Mouse (Mus musculus): ENCODE results near the gene Dhdh.
"Not testable (repeated sequence)": the region's sequence is repeated elsewhere in the genome, so short reads cannot be mapped to it uniquely, and the experiment has no call there.

The Dhdh gene

DNA sequence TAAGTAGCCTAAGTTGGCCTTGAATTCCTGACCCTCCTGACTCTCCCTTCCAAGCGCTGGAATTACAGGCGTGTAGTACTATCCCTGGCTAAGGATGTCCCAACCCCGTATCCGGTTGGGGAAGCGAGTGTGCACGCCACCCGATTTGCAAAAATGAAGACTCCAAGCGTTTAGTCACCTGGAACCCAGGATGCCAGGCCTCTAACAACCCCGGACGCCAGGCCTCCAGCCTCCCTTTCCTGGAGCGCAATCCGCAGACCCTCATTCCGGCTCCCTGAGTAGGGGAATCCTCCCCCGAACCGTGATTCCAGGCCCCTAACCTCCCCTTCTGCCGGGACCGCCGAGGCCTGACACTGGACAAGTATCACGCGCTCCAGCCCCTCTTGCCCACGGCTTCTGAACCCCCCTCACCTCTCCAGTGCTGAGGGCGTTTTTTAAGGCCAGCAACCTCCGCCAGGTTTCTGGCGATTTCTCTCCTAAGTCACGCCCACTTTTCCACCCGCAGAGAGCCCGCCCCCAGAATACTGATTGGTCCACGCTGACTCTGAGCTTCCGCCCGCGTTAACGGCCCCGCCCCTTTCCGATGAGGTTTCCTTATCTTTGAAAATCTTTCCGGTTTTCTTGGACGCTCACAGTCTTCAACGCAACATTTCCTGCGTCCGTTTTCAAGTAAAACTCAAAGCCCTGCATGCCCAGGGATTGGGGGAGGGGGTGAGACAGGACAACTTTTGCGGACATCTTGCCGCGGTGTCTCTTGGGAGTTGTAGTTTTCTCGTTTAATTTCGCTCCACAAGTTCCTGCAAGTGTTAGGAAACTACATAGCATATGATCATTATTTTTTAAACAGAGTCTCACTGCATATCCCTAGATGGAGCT is 21.5 kb upstream of the Dhdh start, which contains the start of gene Nucb1:
TSS of gene Nucb1 (minus strand) at position 495 of the 876 bp plus-strand sequence.
- DNase-seq: peak; percentile 87 to 91

DNA sequence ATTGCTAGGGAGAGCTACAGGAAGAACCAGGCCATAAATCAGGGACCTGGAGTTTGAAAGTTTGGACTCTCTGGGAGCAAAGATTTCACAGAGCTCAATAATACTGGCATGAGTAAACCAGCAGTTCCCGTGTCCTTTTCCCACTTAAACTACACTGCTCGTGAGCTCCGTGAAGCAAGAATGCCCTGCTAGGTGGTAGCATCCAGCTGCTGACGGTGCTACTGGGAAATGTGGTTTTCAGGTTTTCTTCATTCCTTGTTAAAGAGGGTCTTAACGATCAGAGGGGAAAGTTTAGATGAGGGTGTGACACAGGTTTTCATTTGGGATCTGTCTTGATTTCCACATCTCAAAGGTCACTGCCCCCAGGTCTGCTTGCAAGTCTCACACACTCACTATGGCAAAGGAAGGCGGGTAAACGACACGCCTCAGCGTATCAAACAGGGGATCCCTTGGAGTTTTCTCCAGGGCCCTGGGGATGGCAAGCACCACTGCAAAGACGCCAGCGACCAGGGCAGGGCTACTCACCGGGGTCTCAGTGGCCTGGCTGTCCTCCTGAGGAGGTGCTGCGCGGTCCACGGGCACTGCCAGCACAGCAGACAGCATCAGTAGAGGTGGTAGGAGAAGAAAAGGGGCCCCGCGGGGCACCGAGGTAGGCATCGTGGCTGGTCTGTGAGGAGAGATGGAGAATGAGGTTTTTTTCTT is 20.7 kb upstream of the Dhdh start:
- no peak for DNase-seq

DNA sequence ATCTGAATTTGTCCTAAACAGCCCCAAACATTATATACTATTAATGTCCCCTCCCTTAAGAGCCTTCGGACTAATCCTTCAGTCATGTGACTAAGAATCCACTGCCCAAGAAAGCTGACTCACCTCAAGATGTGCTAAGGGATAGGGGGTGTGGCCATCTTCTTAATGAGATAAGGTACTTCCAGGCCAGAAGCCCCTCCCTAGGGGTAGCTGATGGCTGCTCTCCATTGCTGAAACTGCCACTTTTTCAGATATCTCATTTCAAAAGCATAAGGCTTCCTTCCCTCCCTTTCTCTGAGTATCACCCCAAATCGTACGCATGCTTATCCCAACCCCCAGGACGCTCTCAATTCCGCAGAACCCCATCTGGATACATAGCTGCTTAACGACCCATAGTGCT is 20.0 kb upstream of the Dhdh start:
- DNase-seq: no peak

DNA sequence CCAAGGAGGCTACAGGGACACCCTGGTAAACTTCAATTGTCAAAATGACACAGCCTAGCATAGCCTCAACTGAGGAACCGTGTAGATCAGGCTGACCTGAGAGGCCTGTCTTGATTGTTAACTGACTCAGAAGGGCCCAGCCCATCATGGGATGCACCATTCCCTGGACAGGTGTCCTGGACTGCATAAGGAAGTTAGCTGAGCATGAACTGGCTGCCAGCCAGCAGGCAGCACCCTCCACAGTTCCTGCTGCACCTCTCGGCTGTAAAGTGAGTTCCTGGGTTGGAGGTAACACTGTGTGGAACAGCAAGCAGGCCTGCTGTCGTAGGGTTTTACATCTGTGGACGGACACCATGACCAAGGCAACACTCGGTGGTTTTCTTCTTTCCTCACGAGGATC is 19.0 kb upstream of the Dhdh start:
- peak in 1 of 2 experiments; percentile 41 for DNase-seq

DNA sequence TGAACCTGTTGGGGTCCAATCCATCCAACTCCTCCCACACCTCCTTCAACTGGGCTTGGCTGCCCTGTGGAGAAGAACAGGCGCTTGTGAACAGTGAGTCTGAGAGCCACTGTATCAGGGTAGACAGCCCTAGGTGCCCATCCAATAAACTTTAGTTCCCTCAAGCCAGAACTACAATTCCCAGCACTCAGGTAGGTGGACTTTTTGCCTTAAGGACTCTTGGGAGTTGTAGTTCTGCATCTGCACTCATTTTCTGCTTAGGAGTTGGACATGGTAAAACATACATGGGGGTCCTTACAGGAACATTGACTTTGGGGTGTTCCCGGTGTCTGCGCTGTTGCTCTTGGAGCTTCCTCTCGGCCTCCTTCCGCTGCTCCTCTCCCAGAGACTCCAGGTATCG is 9.8 kb upstream of the Dhdh start:
- no peak for DNase-seq

DNA sequence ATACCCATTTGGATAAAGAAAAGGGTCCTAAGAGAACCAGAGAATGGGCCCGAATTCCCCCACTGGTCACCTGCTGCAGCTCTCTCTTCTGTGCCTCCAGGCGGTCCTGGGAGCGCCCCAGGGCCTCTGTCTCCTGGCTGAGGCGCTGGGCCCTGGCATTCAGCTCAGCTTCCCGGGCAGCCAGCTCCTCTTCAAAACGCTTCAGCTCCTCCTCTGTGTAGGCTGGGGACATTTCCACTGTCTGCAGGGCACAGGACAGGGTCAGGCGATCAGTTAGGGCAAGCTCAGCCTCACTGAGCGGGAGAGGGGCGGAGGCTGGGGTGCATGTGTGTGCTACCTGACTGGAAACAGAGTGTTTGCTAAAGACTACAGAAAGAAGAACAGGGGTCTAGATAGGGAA is 5.9 kb upstream of the Dhdh start:
- no peak for DNase-seq

DNA sequence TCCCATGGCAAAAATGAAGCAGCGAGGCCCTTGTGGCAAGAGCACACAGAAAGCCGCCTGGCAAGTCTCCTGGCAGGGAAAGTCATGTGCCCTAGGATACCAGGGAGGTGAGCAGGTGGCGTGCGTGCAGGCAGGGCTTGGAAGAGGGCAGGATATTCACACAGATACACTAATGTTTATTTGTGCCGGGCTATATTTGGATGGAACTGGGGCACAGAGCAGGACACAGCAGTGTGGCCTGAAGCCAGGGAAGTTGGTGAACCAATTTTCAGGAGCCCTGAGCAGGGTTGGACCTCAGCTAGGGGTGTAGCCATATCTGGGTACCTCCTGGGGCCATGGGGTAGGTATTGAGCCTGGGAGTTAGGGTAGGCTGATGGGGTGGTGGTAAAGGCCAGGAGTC is 4.3 kb upstream of the Dhdh start:
- peak; percentile 82 to 87 for DNase-seq

DNA sequence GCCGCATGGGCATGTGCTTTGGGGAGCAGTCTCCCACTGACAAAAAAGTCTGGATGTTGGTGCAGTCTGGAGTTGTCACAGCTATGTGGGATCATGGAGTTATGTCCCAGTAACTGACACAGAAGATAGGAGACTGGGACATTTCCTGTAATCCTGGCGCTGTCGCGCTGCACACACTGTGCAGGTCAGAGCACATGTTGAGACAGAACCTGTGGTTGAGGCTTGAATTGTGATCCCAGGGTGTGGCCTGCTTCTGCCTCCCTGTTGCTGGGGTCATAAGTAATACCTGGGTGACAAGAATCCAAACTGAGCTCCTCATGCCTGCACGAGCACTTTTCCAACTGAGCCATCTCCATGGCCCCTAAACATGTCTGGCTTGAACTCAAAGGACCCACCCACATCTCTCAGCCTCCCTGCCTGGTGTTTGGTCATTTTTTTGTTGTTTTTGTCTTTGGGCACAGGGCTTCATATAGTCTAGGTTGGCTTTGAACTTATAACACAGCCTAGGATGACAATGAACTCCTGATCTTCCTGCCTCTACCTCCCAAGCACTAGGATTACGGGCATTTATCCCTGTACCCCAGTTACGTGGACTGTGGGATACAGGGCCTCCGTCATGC is 3.7 kb upstream of the Dhdh start:
- peak in 1 of 2 experiments; percentile 34 for DNase-seq

DNA sequence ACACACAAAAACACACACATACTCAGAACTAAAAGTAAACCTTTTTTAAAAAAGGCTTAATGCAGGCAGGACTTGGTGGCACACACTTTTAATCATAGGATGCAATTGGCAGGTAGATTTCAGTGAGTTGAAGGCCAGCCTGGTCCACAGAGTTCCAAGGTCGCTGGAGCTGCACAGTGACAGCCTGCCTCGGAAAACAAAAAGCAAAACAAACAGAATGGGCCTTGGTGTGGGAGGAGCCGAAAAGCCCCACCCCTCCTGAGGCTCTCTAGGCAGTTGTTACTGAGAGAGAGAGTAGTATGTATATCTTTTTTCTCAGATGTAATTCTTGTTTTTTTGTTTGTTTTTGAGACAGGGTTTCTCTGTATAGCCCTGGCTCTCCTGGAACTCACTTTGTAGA is 2.7 kb upstream of the Dhdh start:
- DNase-seq: no peak

DNA sequence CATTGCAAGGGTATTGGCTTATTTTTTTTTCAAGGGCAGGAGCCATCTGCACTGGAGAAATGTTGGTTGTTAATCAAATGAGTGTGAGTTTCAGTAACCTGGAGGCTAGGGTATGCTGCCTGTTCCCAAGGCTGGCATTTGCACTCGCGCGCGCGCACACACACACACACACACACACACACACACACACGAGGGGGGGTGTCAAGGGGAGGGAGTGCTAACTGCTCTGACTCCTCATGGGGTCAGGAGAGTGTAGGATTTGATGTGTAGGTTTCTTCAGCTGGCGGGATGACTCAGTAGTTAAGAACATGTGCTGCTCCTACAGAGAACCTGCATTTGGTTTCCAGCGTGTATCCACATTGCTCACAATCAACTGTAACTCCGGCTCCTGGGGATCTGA is 2.2 kb upstream of the Dhdh start:
- DNase-seq: no peak

DNA sequence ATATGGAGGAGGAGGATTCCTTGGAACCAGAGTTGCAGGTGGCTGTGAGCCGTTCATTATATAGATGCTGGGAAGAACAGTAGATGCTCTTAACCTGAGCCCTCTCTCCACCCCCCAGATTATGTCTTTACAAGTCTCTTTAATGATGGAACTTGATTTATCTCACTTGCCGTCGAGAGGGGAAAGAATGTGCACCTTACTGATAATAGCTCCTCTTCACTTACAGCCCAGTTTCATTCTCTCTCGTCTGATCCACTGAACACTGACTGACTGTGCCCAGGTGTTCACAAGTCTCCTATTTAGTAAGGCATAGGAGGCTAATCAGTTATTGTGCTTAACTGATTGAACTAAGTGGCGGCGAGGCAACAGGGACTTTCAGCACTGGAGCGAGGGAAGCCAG is 973 bp upstream of the Dhdh start:
- DNase-seq: no peak

DNA sequence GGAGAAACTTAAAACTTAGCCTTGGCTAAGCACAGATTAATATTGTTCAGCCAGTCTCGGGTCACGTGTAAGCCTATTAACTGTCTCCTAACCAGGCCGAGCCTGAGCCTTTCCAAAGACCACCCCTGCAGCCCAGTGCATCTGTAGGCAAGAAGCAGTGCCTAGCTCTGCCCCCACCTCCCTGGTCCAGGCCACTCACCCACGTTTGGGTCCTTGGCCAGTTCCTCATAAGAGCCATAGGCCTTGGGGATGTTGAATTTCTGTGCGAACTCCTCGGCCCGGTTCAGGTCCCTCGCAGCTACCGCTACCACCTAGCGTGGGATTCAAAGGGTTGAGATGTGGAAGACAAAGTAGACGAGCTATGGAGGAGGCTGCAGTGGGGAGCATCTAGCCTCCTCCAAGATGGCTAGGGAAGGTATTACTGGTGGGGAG is 728 bp downstream of the Dhdh start:
- no peak for DNase-seq

DNA sequence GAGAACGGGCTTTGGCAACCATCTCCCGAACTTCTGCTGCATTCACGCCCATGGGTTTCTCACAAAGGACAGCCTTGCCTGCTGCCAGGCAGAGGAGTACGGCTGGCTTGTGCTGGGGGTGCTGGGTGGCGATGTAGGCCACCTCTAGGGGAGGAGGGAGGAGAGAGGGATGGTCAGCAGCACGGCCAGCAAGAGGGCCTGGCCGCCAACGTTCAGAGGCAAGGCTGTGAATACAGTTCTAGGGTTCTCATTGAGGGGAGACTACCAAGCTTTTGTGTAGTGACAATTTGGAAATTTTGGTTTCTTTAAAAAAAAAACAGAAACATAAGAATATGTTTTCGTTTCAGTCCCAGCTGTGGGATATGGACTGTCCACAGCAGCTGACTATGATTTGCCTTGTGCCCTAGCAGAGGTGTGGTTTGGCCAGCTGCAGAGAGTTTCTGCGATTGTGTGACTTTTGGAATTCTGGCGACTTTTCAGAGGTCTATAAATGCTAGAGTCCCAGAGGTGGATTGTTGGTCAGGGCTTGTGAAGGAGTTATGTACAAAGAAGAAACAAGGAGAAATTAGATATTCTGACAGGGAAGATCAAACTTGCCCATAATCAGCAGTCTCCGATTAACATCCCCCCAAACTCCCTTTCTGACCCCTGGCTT is 1.7 kb downstream of the Dhdh start, which contains the start of gene Gm45808:
TSS of gene Gm45808 (minus strand) at position 51 of the 655 bp plus-strand sequence.
- DNase-seq: no peak

DNA sequence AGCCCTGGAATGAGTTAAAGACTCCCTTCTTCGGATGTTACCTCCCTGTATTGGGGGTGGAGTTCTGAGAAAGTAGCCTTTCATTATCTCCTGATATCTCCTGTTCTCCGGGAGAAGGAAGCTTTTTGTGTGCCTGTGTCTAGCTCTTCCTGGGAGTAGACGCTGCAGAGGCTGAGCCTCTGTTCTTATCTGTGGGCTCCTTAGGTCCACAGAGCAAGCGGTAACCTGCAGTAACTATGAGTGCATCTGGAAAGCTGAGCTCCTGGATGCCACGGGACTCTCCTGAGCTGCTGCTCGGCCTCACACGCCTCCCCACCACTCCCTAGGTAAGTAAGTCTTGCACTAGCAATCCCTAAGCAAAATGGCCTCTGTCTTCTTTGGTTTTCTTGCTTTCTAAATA is 2.4 kb downstream of the Dhdh start:
- DNase-seq: no peak

DNA sequence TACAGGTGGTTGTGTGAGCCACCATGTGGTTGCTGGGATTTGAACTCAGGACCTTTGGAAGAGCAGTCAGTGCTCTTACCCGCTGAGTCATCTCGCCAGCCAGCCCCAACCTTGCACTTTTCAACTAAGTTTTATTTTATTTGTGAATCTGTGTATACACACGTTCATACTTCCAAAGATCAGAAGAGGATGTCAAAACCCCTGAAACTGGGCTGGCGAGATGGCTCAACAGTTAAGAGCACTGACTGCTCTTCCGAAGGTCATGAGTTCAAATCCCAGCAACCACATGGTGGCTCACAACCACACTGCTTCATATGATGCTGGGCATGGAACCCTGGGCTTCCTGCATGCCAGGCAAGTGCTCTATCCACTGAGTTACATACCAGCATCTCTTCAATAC is 3.6 kb downstream of the Dhdh start:
- DNase-seq: not testable (repeated sequence)

DNA sequence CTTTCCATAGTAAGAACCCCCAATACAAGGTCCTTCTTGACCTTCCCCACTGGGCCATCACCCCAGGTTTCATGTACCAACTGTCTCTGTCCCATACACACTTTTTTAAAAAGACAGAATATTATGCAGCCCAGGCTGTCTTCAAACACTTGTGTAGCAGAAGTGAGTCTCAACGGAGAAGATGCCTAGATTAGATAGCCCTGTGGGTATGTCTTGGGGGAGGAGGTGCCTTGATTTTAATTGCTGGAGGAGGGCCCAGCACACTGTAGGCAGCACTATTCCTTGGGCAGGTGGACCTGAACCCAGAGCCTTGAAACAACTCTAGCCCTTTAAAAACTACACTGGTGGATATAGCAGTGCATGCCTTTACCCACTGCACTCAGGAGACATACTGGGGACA is 6.4 kb downstream of the Dhdh start:
- no peak for DNase-seq

DNA sequence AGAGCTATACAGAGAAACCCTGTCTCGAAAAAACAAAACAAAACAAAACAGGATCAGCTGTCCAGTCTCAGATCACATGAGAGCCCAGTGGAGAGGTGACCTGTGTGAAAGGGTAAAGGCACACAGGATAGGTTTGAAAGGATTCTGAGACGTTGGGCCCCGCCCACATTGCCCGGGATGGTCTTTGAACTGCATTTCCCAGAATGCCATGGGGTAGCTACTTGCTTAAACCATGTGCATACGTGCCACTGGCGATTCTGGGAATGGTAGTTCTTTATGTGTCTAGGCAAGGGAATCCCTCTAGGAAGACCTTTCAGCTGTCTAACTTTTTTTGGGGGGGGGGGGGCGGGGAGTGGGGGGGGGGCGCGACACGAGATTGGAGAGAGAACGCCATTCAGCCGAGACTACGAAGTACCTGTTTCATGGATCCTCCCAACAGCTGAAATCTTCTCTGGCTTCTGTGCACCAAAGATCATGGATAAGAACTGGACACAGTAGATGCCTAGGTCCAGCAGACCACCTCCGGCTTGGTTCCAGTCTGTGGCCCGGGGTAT is 7.2 kb downstream of the Dhdh start, which contains the start of gene Tulp2:
TSS of gene Tulp2 (plus strand) at position 504 of the 554 bp plus-strand sequence.
- peak; percentile 66 to 71 for DNase-seq

DNA sequence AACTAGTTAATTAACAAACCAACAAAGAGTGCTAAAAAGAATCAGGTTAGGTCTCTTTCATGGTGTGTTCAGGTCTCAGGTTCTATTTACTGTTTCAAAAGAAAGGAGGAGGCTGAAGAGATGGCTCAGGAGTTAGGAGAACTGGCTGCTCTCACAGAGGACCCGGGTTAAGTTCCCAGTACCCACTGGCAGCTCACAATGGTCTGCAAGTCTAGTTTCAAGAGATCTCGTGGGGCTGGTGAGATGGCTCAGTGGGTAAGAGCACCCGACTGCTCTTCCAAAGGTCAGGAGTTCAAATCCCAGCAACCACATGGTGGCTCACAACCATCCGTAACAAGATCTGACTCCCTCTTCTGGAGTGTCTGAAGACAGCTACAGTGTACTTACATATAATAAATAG is 8.3 kb downstream of the Dhdh start:
- DNase-seq: not testable (repeated sequence)

DNA sequence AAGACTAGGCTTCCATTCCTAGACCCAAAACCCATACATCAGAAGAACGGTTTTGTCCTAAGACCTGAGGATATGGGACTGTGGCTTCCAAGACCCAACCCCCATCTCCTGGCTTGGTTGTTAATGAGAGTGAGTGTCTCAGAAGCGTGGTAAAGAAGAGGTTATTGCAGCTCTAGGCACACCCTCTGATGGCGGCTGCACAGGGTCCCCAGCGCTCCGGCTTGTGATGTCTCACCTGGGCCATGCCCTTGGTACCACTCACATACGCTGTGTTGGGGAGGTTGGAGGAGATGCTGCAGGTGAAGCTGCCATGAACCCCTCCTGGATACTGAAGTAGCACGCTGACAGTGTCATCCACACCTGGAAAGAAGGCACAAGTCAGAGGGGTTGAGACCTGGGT is 9.8 kb downstream of the Dhdh start:
- DNase-seq: no peak

DNA sequence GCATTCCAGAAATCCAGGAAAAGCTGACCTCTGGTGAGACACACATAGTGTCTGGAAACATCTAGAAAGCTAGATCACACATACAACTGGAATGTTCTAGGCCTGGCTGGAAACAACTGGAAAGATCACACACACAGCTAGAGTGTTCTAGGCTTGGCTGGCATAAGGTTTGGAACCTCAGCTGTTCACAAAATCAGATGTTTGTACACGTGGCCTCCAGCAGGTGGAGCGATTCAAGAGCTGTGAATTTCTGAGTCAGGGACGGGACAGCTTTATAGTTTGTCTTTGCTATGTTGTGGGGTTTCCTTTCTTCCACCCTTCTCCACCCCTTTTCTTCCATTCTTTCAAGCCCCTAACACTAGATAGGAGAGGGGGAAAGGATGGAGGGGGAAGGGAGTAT is 11.6 kb downstream of the Dhdh start:
- peak; percentile 74 to 81 for DNase-seq

DNA sequence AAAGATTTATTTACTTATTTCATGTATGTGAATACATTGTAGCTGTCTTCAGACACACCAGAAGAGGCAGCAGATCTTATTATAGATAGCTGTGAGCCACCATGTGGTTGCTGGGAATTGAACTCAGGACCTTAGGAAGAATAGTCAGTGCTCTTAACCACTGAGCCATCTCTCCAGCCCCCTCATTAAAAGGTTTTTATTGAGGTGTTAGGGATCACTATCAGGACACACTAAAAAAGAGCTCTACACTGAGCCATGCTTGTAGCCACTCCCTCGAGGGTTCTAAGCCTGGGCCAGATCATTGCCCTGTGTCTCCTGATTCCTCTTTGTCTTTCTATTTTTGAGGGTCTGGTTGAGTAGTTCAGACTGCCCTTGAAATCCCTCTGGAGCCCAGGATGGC is 12.2 kb downstream of the Dhdh start:
- no peak for DNase-seq

DNA sequence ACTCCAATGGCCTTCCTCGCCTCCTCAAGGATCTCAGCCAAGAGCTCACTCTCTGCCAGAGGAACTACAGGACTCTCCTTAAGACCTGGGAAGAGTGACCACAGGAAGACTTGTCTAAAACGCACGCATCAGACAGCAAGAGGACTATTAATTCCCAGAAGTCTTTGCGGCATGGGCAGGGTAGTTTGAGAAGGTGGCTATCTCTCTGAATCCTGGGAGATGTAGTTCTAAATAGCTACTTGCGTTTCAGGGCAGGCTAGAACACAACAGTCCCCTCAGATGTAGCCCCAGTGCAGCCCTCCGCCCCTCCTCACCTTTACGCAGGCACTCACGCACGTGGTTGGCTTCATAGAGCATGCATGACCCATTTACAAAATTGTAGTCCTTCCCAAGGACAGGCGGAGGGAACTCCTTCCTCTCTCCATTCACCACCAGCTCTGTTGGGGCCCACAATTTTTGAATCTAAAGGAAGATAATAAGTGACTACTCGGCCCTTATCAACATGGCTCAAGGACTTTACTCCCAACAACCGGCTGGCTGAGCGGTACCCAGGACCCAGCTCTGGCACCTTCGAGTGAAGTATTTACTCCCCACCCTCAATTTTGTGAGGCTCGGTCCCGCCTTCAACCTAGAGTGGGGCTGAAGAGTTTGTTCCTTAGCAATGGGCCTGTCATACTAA is 13.2 kb downstream of the Dhdh start:
- peak in 1 of 2 experiments; percentile 53 for DNase-seq
